Comparison of ENCODE assay signal across 34 mouse cellular contexts in genomic region chr12:69800586-69800985, GRCm38 (mm10). TPM values are rescaled to one million over a fixed set of nuclear protein-coding genes. Genes with fewer than 3 reads are reported as not detected.
"Had no signal": no experiment of that assay in that cellular context is flagged by ENCODE, and none has a peak within 500 bp of the region (broad histone marks: within the 10 kb centered on the region; RNA-seq: fewer than 3 reads in every experiment).

No protein-coding gene starts in this region.

- DNase-seq: heart, adult 2 months; heart, postnatal 36 days; heart, postnatal 4 days; kidney, adult 11 months; kidney, adult 18-20 months; kidney, adult 2 months; kidney, adult 8-10 months; kidney, adult 9 months; kidney, postnatal 10 days; kidney, postnatal 14 days; kidney, postnatal 25 days; kidney, postnatal 36 days; kidney, postnatal 4 days; layer of hippocampus, adult 9-11 months; layer of hippocampus, postnatal 36 days had no signal

- H3K36me3 ChIP-seq: intestine, embryonic 15.5 days had no signal

- H3K27me3 ChIP-seq: heart, embryonic 12.5 days; heart, embryonic 13.5 days; heart, embryonic 15.5 days; hindbrain, embryonic 12.5 days; hindbrain, embryonic 13.5 days; hindbrain, embryonic 15.5 days; intestine, embryonic 15.5 days; kidney, embryonic 15.5 days had no signal

- H3K4me1 ChIP-seq: heart, embryonic 12.5 days; heart, embryonic 13.5 days; heart, embryonic 15.5 days; hindbrain, embryonic 12.5 days; hindbrain, embryonic 13.5 days; hindbrain, embryonic 15.5 days; intestine, embryonic 15.5 days; kidney, embryonic 15.5 days had no signal

- H3K9ac ChIP-seq: heart, embryonic 12.5 days; heart, embryonic 13.5 days; heart, embryonic 15.5 days; hindbrain, embryonic 12.5 days; hindbrain, embryonic 13.5 days; hindbrain, embryonic 14.5 days; hindbrain, embryonic 15.5 days; intestine, embryonic 15.5 days; kidney, embryonic 15.5 days had no signal

- H3K27ac ChIP-seq: heart, adult 2 months; heart, embryonic 13.5 days; heart, embryonic 15.5 days; hindbrain, embryonic 10.5 days; hindbrain, embryonic 12.5 days; hindbrain, embryonic 13.5 days; hindbrain, embryonic 14.5 days; hindbrain, embryonic 15.5 days; hindbrain, postnatal 0 days; intestine, embryonic 15.5 days; kidney, embryonic 15.5 days; kidney, postnatal 0 days; layer of hippocampus, adult 2 months had no signal

- H3K9me3 ChIP-seq: heart, embryonic 12.5 days; heart, embryonic 13.5 days; heart, embryonic 15.5 days; hindbrain, embryonic 10.5 days; hindbrain, embryonic 12.5 days; hindbrain, embryonic 13.5 days; hindbrain, embryonic 15.5 days; intestine, embryonic 15.5 days; kidney, embryonic 15.5 days had no signal

- H3K4me3 ChIP-seq: heart, adult 2 months; heart, embryonic 12.5 days; heart, embryonic 13.5 days; heart, embryonic 15.5 days; hindbrain, embryonic 10.5 days; hindbrain, embryonic 12.5 days; hindbrain, embryonic 13.5 days; hindbrain, embryonic 15.5 days; intestine, embryonic 15.5 days; kidney, embryonic 15.5 days; layer of hippocampus, adult 2 months had no signal

- ATAC-seq: hindbrain, embryonic 16.5 days; hindbrain, postnatal 0 days; inflammation-experienced regulatory T-cells, adult 6 months; intestine, embryonic 15.5 days; intestine, embryonic 16.5 days; intestine, postnatal 0 days had no signal

- H3K4me2 ChIP-seq: heart, embryonic 11.5 days; heart, embryonic 12.5 days; heart, embryonic 13.5 days; heart, embryonic 15.5 days; hindbrain, embryonic 12.5 days; hindbrain, embryonic 13.5 days; hindbrain, embryonic 14.5 days; hindbrain, embryonic 15.5 days; intestine, embryonic 15.5 days; kidney, embryonic 15.5 days had no signal

RNA-seq across cellular contexts. Expression of gene Cdkl1, which starts 9.5 kb away (rescaled TPM):
- total RNA-seq: hematopoietic stem cell, adult 5-6 weeks had no signal
- polyA plus RNA-seq: inflammation-experienced regulatory T-cells, adult 6 months had no signal
